Mouse (Mus musculus) stomach, postnatal 0 days (tissue): ENCODE data around the gene Cdh23. TPM values are rescaled to one million over a fixed set of nuclear protein-coding genes. Genes with fewer than 3 reads are reported as not detected.

Experiments
- ATAC-seq: fragments of 200-750 bp; cut with Nextera tagmentation; 2 replicates; pipeline ENCODE4 v1.8.0; 2017; ENCODE audit not compliant: low FRiP score, low TSS enrichment
- DNase-seq: peaks from one replicate; pipeline ENCODE4 v3.0.0-alpha.2; 2016; ENCODE audit warnings: low spot score
- H3K27ac ChIP-seq: fragments of 300-500 bp; sonication (generic); replicated peaks from 2 replicates; pipeline ENCODE4 v1.5.1; 2014; ENCODE audit warnings: mild to moderate bottlenecking, control low read depth
- H3K27me3 ChIP-seq: fragments of 300-500 bp; sonication (generic); 2 replicates; pipeline ENCODE4 v1.6.1; 2014; ENCODE audit warnings: low read length; ENCODE audit not compliant: control insufficient read depth, insufficient read depth
- H3K36me3 ChIP-seq: fragments of 300-500 bp; sonication (generic); 2 replicates; pipeline ENCODE4 v1.6.1; 2014; ENCODE audit warnings: low read length, mixed read lengths; ENCODE audit not compliant: control insufficient read depth, insufficient read depth
- H3K4me1 ChIP-seq: fragments of 300-500 bp; sonication (generic); replicated peaks from 2 replicates; pipeline ENCODE4 v1.6.1; 2014; ENCODE audit warnings: antibody characterized with exemption; ENCODE audit not compliant: control insufficient read depth, insufficient read depth
- H3K4me2 ChIP-seq: fragments of 300-500 bp; sonication (generic); replicated peaks from 2 replicates; pipeline ENCODE4 v1.6.1; 2014; ENCODE audit warnings: low read depth, mild to moderate bottlenecking, control low read depth, moderate library complexity
- H3K4me3 ChIP-seq: fragments of 300-500 bp; sonication (generic); 2 replicates; pipeline ENCODE4 v1.5.1; 2014; ENCODE audit warnings: low read depth, low read length, control low read depth
- H3K9ac ChIP-seq: fragments of 300-500 bp; sonication (generic); 2 replicates; pipeline ENCODE4 v1.6.1; 2014; ENCODE audit warnings: mild to moderate bottlenecking, low read length, control low read depth, mixed read lengths
- H3K9me3 ChIP-seq: fragments of 300-500 bp; sonication (generic); 2 replicates; pipeline ENCODE4 v1.6.1; 2016; ENCODE audit warnings: low read length; ENCODE audit not compliant: control insufficient read depth
- CTCF ChIP-seq: IDR thresholded peaks from 2 replicates; pipeline ENCODE4 v1.5.1; 2016; ENCODE audit warnings: antibody characterized with exemption, low read depth, mild to moderate bottlenecking, moderate library complexity
- EP300 ChIP-seq: optimal IDR thresholded peaks from 2 replicates; pipeline ENCODE3; 2016; ENCODE audit warnings: antibody characterized with exemption
- WGBS: fragments of 180-500 bp; shearing (Covaris S2); extraction: QIAGEN DNeasy Blood & Tissue Kit; methylation state at CpG from one replicate; pipeline ENCODE4 v1.1.7; 2014; 5-methylcytosine and 5-hydroxymethylcytosine counted together
- polyA plus RNA-seq: library from polyadenylated mRNA; unstranded; fragments of >200 nt; fragmentation: Nextera tagmentation; extraction: Ambion mirVana; gene quantifications from 2 replicates; pipeline ENCODE4 v1.2.1, GENCODE M21; 2015

Cdh23 gene
- polyA plus RNA-seq, 1 experiment from 2014 or later, result 0.18 TPM

GRCm38 (mm10) chr10:60290739-60291110 is 405.6 kb downstream of the Cdh23 start:
- DNase-seq, result peak; percentile 66
- TF ChIP-seq EP300 (no peak), CTCF (no peak)
- H3K27ac ChIP-seq, result peak overlapping the region; percentile 79
- peaks cover 24% of the 10 kb centered on the region for H3K36me3 ChIP-seq
- WGBS, result 40% methylated on average over 8 of the region's 8 CpGs
- no peaks in the 10 kb centered on the region for H3K9me3 ChIP-seq
- H3K4me1 ChIP-seq, result peaks cover 12% of the 10 kb centered on the region
- no peak overlapping the region for H3K9ac ChIP-seq
- H3K4me2 ChIP-seq, result no peak overlapping the region
- ATAC-seq, result peak; percentile 76
- H3K27me3 ChIP-seq, result no peaks in the 10 kb centered on the region
- H3K4me3 ChIP-seq, result no peak overlapping the region

- Histone ChIP-seq H3K9me3 (no peaks in the 10 kb centered on the region), H3K4me1 (peaks cover 13% of the 10 kb centered on the region), H3K27me3 (no peaks in the 10 kb centered on the region), H3K4me2 (0 out of 2 replicates have a peak overlapping the region, but pooled peaks have one; percentile 8), H3K27ac (peak overlapping the region; percentile 79), H3K9ac (no peak overlapping the region), H3K4me3 (no peak overlapping the region), H3K36me3 (peaks cover 20% of the 10 kb centered on the region)
- TF ChIP-seq CTCF (no peak), EP300 (no peak)
- ATAC-seq (peak; percentile 58), DNase-seq (no peak)
- WGBS, result 42% methylated on average over 7 of the region's 7 CpGs
Measured at GRCm38 (mm10) chr10:60290026-60290738, 406.1 kb downstream of the Cdh23 start.

GRCm38 (mm10) chr10:60289216-60289615 is 407.1 kb downstream of the Cdh23 start:
- no peak overlapping the region for H3K4me2 ChIP-seq
- ATAC-seq (no peak), DNase-seq (no peak)
- H3K9me3 ChIP-seq, result no peaks in the 10 kb centered on the region
- H3K4me1 ChIP-seq, result peaks cover 22% of the 10 kb centered on the region
- H3K36me3 ChIP-seq, result peaks cover 10% of the 10 kb centered on the region
- no peak overlapping the region for H3K9ac ChIP-seq
- no peak overlapping the region for H3K4me3 ChIP-seq
- 62% methylated on average over 8 of the region's 8 CpGs for WGBS
- TF ChIP-seq EP300 (no peak), CTCF (no peak)
- no peaks in the 10 kb centered on the region for H3K27me3 ChIP-seq
- H3K27ac ChIP-seq, result peak overlapping the region; percentile 45; the same call in 1 of the 2 replicates

GRCm38 (mm10) chr10:60287726-60288125 is 408.6 kb downstream of the Cdh23 start:
- Histone ChIP-seq H3K9ac (no peak overlapping the region), H3K27ac (peak overlapping the region; percentile 31; the same call in 1 of the 2 replicates), H3K4me3 (no peak overlapping the region), H3K4me1 (peaks cover 22% of the 10 kb centered on the region), H3K27me3 (no peaks in the 10 kb centered on the region), H3K9me3 (no peaks in the 10 kb centered on the region), H3K36me3 (no peaks in the 10 kb centered on the region), H3K4me2 (no peak overlapping the region)
- ATAC-seq, result no peak
- DNase-seq, result no peak
- WGBS, result 58% methylated on average over 2 of the region's 2 CpGs
- TF ChIP-seq CTCF (no peak), EP300 (no peak)

- Histone ChIP-seq H3K4me2 (no peak overlapping the region), H3K27ac (peak overlapping the region; percentile 31; the same call in 1 of the 2 replicates), H3K9ac (no peak overlapping the region), H3K9me3 (no peaks in the 10 kb centered on the region), H3K27me3 (no peaks in the 10 kb centered on the region), H3K4me1 (peaks cover 24% of the 10 kb centered on the region), H3K4me3 (no peak overlapping the region), H3K36me3 (no peaks in the 10 kb centered on the region)
- ATAC-seq, result peak; percentile 50
- TF ChIP-seq CTCF, result no peak
- TF ChIP-seq EP300, result no peak
- DNase-seq, result no peak
- 75% methylated on average over 4 of the region's 4 CpGs for whole genome bisulfite sequencing
Measured at GRCm38 (mm10) chr10:60287161-60287560, 409.1 kb downstream of the Cdh23 start.

GRCm38 (mm10) chr10:60286546-60286945 is 409.7 kb downstream of the Cdh23 start:
- no peak for DNase-seq
- H3K4me1 ChIP-seq, result peaks cover 27% of the 10 kb centered on the region
- TF ChIP-seq CTCF (no peak), EP300 (no peak)
- H3K9me3 ChIP-seq, result no peaks in the 10 kb centered on the region
- ATAC-seq, result no peak
- H3K4me2 ChIP-seq, result no peak overlapping the region
- H3K27me3 ChIP-seq, result no peaks in the 10 kb centered on the region
- H3K9ac ChIP-seq, result no peak overlapping the region
- 81% methylated on average over 7 of the region's 7 CpGs for WGBS
- no peaks in the 10 kb centered on the region for H3K36me3 ChIP-seq
- no peak overlapping the region for H3K4me3 ChIP-seq
- peak overlapping the region; percentile 67; the same call in 1 of the 2 replicates for H3K27ac ChIP-seq
